Mouse (Mus musculus): ENCODE results near the gene Dlg1.

The Dlg1 gene

GRCm38 (mm10) chr16:31905891-31906825 lies 242.9 kb downstream of the Dlg1 start:
- no peak for DNase-seq (ENCODE audit: extremely low spot score)

GRCm38 (mm10) chr16:31906896-31907295 lies 243.7 kb downstream of the Dlg1 start:
- peak; percentile 28 for DNase-seq (ENCODE audit: extremely low spot score)

DNA sequence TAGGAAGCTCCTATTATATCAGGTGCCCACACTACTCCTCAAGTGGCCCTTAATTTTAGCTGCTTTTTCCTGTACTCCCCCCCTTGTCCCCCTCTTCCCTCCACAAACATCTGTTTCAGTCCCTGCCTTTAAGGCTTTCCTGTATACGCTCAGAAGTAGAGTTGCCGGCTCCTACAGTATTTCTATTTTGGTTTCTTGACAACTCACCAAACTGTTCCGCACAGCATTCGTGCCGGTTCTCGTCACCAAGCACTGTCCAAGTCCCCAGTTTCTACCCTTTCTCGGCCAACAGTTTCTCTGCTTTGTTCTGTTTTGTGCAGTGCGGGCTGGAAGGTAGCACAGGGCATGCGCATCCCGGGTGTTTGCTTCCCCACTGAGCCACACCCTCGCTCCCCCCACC lies 245.7 kb downstream of the Dlg1 start:
- no peak for DNase-seq (ENCODE audit: extremely low spot score)

GRCm38 (mm10) chr16:31910281-31910847 lies 247.1 kb downstream of the Dlg1 start:
- no peak for DNase-seq (ENCODE audit: extremely low spot score)

GRCm38 (mm10) chr16:31917776-31918175 lies 254.5 kb downstream of the Dlg1 start:
- DNase-seq (ENCODE audit: extremely low spot score), result no peak

- peak; percentile 79 for DNase-seq (ENCODE audit: extremely low spot score)
Observed at GRCm38 (mm10) chr16:31918248-31918724, 255.0 kb downstream of the Dlg1 start.

- DNase-seq (ENCODE audit: extremely low spot score), result no peak
Observed at GRCm38 (mm10) chr16:31924368-31924767, 261.1 kb downstream of the Dlg1 start.
